Mouse (Mus musculus) gonadal fat pad, adult 2 months (tissue): ENCODE data around the gene Sag. TPM values are rescaled to one million over a fixed set of nuclear protein-coding genes. Genes with fewer than 3 reads are reported as not detected.

Experiments
- DNase-seq: peaks from one replicate; pipeline ENCODE4 v3.0.0-alpha.2; 2012; ENCODE audit warnings: low read depth
- polyA plus RNA-seq: library from polyadenylated mRNA; depleted of rRNA; stranded (reverse); fragments of >200 nt; gene quantifications from 2 replicates; pipeline ENCODE4 v1.2.3, GENCODE M21; 2012; rRNA removed

The Sag gene
- polyA plus RNA-seq, 1 experiment = 5.4 TPM

DNA sequence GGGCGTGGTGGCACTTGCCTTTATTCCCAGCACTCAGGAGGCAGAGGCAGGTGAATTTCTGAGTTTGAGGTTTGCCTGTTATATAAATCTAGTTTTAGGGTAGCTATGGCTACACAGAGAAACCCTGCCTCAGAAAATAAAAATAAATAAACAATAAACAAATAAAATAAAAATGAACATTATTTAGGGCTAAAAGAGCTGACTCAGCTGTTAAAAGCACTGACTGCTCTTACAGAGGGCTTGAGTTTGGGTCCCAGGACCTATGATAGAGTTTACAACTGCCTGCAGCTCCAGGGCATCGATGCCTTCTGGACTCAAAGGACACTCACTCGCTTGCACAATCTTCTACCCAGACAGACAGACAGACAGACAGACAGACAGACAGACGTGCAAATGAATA is 89.9 kb downstream of the Sag start:
- no peak for DNase-seq

Other genes with a start within 250 kb of the Sag start
- 4.1 and 6.4 TPM in 2 replicates for gene Ngef, start 229.8 kb upstream of the Sag start, polyA plus RNA-seq
- 71.1 and 89.5 TPM in 2 replicates for gene Inpp5d, start 183.4 kb upstream of the Sag start, polyA plus RNA-seq
- gene Atg16l1, start 47.8 kb upstream of the Sag start, polyA plus RNA-seq = 26.5 and 38.2 TPM in 2 replicates
- gene Dgkd, start 49.6 kb downstream of the Sag start, polyA plus RNA-seq = 44.3 and 47.5 TPM in 2 replicates
- gene Usp40, start 204.9 kb downstream of the Sag start, polyA plus RNA-seq = 11.2 and 12.0 TPM in 2 replicates